Mouse (Mus musculus) adrenal gland, postnatal 10 days (tissue): ENCODE measurements around the gene Cutc. TPM values are rescaled to one million over a fixed set of nuclear protein-coding genes. Genes with fewer than 3 reads are reported as not detected.

Experiments
- DNase-seq: peaks from one replicate; pipeline ENCODE4 v3.0.0; 2021; ENCODE audit warnings: mixed read lengths
- total RNA-seq, 2 experiments: library from RNA; stranded (reverse); gene quantifications; 2 replicates each; pipeline ENCODE4 v1.2.3; 2021

Cutc gene
- total RNA-seq, 2 experiments from 2014 or later = 15.7 to 18.7 TPM

DNA sequence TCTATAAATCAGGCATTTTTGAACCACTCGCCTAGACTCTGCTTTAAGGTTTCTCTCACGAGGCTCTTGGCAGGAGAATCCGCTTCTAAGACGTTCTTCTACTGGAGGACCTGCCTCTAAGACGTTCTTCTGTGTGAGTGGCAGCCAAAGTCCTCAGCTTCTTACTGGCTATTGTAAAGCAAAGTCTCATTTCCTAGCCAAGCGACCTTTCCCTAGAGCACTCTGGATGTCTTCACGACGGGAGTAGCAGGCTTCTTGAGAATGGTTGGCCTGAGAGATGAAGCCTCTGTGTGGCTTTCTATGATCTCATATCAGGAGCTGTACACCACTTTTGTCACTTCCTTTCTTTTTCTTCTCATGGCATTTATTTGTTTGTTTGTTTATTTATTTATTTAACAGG, 42.7 kb downstream of the Cutc start:
- DNase-seq = no peak

DNA sequence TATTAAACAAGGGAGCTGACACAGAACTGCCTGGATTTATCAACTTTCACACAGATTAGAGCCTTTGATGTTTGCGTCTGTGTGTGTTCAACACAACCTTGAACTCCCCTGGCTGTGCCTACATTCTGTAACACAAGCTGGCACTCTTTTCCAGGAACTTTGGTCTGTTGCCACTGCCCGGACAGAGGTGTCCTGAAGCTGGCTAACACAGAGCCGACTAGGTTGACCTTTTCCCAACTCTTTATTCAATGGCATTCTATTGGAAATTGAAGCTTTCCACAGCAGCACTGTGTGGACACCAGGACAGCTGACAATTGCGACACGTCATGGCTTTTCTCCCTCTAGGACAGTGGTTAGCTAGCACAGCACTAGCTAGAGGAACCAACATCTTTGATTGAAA, 44.4 kb downstream of the Cutc start:
- DNase-seq = peak; percentile 81

DNA sequence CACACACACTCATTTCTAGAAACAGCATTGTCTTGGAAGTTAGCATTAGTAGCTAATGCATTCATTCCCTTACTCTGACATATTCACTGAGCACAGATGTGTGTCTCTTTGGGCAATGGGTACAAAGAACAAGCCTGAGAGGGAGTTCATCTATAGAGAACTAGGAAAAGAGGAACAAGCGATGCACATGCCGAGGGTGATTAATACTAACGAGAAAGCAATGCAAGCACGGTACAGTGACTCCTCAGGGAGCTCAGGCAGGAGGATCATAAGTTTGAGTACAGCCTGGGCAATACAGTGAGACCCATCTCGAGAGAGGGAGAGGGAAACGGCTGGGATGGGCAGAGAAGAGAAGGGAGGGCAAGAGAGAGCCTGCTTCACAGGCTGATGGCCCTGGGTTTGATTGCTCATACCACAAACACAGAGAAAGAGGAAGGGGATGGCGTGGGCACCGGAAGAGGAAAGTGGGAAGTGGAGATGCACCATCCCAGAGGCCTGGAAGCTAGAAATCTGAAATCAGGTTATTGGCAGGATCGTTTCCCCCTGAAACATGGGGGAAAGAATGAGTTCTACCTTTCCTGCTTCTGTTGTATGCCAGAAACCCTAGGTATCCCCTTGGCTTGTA, 48.7 kb downstream of the Cutc start:
- no peak for DNase-seq

DNA sequence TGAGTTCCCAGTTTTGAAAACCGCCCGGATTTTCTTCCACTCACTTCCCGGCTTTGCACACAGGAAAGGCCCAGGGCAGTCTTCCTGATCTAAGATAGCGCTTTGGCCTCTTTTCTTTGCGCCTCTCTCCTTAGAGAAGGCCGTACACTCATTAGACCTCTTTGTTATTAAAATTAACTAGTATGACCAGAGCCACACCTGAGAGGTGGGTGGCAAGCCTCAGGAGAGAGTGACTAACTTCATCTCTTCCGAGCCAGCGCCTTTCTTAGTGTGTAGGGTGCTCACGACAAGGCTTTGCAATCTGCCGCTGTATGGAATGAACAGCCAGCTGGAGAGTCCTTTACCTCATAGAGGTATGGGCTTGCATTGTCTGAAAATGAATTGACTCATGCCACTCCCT, 51.1 kb downstream of the Cutc start:
- DNase-seq = no peak

DNA sequence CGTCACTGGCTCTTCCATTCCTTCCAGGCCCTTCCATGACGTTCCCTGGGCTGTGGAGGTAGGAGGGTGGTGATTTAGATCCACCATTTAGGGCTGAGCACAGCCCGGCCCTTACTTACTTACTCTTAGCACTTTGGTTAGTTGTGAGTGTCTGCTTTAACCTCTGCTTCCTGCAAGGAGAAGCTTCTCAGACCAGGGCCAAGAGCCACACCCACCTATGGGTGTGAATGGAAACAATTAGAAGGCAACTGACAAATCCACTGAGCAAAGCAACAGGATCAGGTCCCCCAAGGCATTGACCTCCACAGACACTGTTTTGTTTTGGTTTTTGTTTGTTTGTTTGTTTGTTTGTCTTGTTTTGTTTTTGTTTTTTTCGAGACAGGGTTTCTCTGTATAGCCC, 56.5 kb downstream of the Cutc start:
- DNase-seq = no peak

DNA sequence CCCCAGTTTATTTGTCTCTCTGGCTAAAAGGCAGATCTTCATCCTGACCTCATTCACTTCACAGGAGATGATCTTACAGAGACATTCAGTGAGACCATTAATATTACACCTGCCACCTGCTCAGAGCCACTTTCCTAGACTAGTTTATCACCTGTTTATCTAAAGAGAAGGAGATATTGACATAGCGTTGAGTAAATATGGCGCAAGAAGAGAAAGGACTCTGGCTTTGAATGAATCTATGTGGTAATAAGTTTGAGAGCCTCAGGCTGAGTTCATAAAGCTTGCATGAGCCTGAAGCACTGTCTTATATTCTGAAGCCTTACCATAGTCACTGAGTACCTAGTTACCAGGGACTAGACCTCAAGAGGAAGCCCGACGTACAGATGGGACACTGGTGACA, 58.6 kb downstream of the Cutc start:
- DNase-seq = no peak

DNA sequence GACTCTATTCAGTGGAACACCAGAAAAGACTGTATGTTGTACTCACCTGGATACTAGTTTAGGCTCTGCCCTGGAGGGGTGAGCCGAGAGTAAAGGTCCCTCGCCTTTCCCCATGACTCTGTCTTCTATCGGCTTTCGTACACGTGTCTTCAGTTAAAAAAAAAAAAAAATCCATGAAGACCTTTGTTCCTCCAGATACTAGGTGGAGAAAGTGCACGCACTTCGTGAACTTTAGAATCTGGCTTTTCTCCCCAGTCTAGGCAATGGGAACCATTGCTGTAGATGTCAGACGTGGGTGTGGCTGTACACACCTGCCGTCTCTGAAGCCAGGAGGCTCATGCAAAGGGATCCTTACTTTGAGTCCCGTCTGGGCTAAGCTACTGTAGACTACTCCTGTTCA, 60.5 kb downstream of the Cutc start:
- DNase-seq = no peak

DNA sequence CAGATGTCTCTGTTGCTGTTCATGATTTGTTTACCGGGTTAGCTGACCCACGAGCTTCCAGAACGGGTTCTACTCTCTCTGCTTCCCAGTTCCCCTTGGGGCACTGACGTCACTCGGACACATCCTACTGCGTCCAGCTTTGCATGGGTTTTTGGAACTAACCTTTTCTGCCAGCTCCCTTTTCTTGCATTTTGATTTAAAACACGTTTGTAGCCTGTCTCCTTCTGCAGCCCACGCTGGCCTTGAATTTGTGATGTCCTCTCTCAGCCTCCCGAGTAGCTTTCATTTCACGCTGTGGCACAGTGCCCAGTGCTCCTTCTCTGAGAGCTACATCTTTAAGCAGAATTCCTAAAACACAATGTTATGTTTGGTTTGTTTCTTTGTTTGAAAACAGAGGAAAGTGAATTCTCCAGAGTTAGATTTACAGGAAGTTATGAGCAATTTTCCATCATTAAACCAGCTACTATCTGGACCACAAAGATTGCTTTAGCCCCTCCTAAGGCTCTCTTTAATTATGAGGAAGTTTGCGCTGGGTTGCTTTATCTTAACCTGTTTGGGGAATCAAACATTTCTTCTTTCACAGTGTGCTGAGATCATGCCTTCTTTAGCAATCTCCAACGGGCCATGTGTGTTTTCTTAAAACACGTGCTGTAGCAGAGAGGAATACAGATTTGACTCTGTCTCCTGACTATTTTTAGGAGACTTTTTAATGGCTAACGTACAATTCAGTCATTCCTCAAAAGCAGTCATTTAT, 63.0 kb downstream of the Cutc start:
- DNase-seq = peak; percentile 65

Other genes starting within 250 kb of the Cutc start
- 100 to 1,000 TPM in 1 of 2 experiments, 10 to 100 TPM in 1; 83.4 to 147 TPM for gene Got1, start 228.4 kb upstream of the Cutc start, total RNA-seq
- under 1 TPM in 1 of 2 experiments, not detected in 1; 0.12 TPM for gene Nkx2-3, start 140.7 kb upstream of the Cutc start, total RNA-seq
- 10 to 100 TPM; 54.9 to 59.2 TPM for gene Slc25a28, start 78.1 kb upstream of the Cutc start, total RNA-seq
- 10 to 100 TPM; 14.2 to 15.5 TPM for gene Entpd7, start 63.3 kb upstream of the Cutc start, total RNA-seq
- 10 to 100 TPM; 34.9 to 44.9 TPM for gene Cox15, start within 50 bp of the Cutc start, total RNA-seq
- gene Abcc2, start 29.2 kb downstream of the Cutc start, total RNA-seq = 10 to 100 TPM; 10.9 to 25.0 TPM
- 10 to 100 TPM; 13.9 to 19.0 TPM for gene Dnmbp, start 187.2 kb downstream of the Cutc start, total RNA-seq
- 10 to 100 TPM; 18.5 to 45.6 TPM for gene Cpn1, start 233.6 kb downstream of the Cutc start, total RNA-seq